Mouse (Mus musculus) CH12.LX (cell line): ENCODE measurements around the gene Cxadr. TPM values are rescaled to one million over a fixed set of nuclear protein-coding genes. Genes with fewer than 3 reads are reported as not detected.

ENCODE experiments used
- DNase-seq: peaks from one replicate; pipeline ENCODE4 v3.0.0-alpha.2; 2013; ENCODE audit errors: extremely low read depth
- H3K27ac ChIP-seq: 2 replicates; pipeline ENCODE4 v1.5.1; 2012; ENCODE audit warnings: low read depth, mild to moderate bottlenecking, control low read depth, moderate library complexity; ENCODE audit not compliant: insufficient read depth
- H3K27me3 ChIP-seq: replicated peaks from 2 replicates; pipeline ENCODE3; 2012; ENCODE audit warnings: inconsistent platforms
- H3K36me3 ChIP-seq, 2 experiments: replicated peaks in 1 of 2; 2 replicates each; pipeline versions ENCODE3 to v1.6.1; 2012; ENCODE audit warnings: inconsistent platforms in 1 of 2, low read length in 1 of 2, mild to moderate bottlenecking in 1 of 2, mixed read lengths in 1 of 2, moderate library complexity in 1 of 2; ENCODE audit not compliant: control insufficient read depth in 1 of 2, insufficient read depth in 1 of 2
- H3K4me1 ChIP-seq, 2 experiments: 2 replicates each; pipeline ENCODE4 v1.6.1; 2012; ENCODE audit warnings: inconsistent platforms in 1 of 2, moderate library complexity in 1 of 2; ENCODE audit not compliant: insufficient read depth in 2 of 2, control insufficient read depth in 1 of 2
- H3K4me2 ChIP-seq: 2 replicates; pipeline ENCODE4 v1.6.1; 2012; ENCODE audit warnings: low read depth, mild to moderate bottlenecking, control low read depth; ENCODE audit not compliant: poor library complexity, insufficient read depth, severe bottlenecking
- H3K4me3 ChIP-seq, 3 experiments: fragments of 150-350 bp in 1 of 3; sonication (generic) in 1 of 3; replicated peaks in 1 of 3; 2 replicates each; pipeline versions ENCODE3 to v1.5.1; 2011 to 2012; ENCODE audit warnings: low read depth in 2 of 3, low read length in 2 of 3, mild to moderate bottlenecking in 2 of 3, moderate library complexity in 2 of 3, control low read depth in 1 of 3, improper control_type of control experiment in 1 of 3, inconsistent platforms in 1 of 3, mixed read lengths in 1 of 3; ENCODE audit not compliant: poor library complexity in 1 of 3
- H3K79me2 ChIP-seq: replicated peaks from 2 replicates; pipeline ENCODE4 v1.6.1; 2012; ENCODE audit warnings: mild to moderate bottlenecking, moderate library complexity; ENCODE audit not compliant: control insufficient read depth, poor library complexity, insufficient read depth, severe bottlenecking; ENCODE audit errors: extremely low read depth
- H3K9ac ChIP-seq: 2 replicates; pipeline ENCODE4 v1.6.1; 2012; ENCODE audit warnings: low read depth, mild to moderate bottlenecking, control low read depth, moderate library complexity; ENCODE audit not compliant: insufficient read depth
- H3K9me3 ChIP-seq: replicated peaks from 2 replicates; pipeline ENCODE3; 2012; ENCODE audit warnings: low read length, inconsistent platforms, mixed read lengths
- BHLHE40 ChIP-seq: IDR thresholded peaks from 2 replicates; pipeline ENCODE4 v1.6.1; 2011; ENCODE audit warnings: mild to moderate bottlenecking, low read depth, low read length, improper control_type of control experiment
- CHD2 ChIP-seq: IDR thresholded peaks from 2 replicates; pipeline ENCODE4 v1.6.1; 2011; ENCODE audit warnings: low read length, improper control_type of control experiment
- E2F4 ChIP-seq: IDR thresholded peaks from 2 replicates; pipeline ENCODE4 v1.6.1; 2011; ENCODE audit warnings: low read depth, low read length, improper control_type of control experiment; ENCODE audit not compliant: insufficient replicate concordance
- EP300 ChIP-seq: IDR thresholded peaks from 2 replicates; pipeline ENCODE4 v1.6.1; 2011; ENCODE audit warnings: low read length, improper control_type of control experiment
- ETS1 ChIP-seq: conservative IDR thresholded peaks from 2 replicates; pipeline ENCODE4 v1.6.1; 2012; ENCODE audit warnings: low read depth, mild to moderate bottlenecking, inconsistent platforms, low read length, improper control_type of control experiment, moderate library complexity
- GABPA ChIP-seq: IDR thresholded peaks from 2 replicates; pipeline ENCODE4 v1.6.1; 2012; ENCODE audit warnings: low read depth, low read length, improper control_type of control experiment, inconsistent platforms; ENCODE audit not compliant: insufficient replicate concordance
- HCFC1 ChIP-seq: IDR thresholded peaks from 2 replicates; pipeline ENCODE4 v1.6.1; 2012; ENCODE audit warnings: low read depth, mild to moderate bottlenecking, inconsistent platforms, low read length, improper control_type of control experiment
- JUN ChIP-seq: IDR thresholded peaks from 2 replicates; pipeline ENCODE4 v1.6.1; 2011; ENCODE audit warnings: low read depth, mild to moderate bottlenecking, low read length, improper control_type of control experiment, moderate library complexity; ENCODE audit not compliant: insufficient read depth
- JUND ChIP-seq: conservative IDR thresholded peaks from 2 replicates; pipeline ENCODE4 v1.6.1; 2011; ENCODE audit warnings: low read depth, low read length, improper control_type of control experiment
- KAT2A ChIP-seq: IDR thresholded peaks from 2 replicates; pipeline ENCODE4 v1.6.1; 2012; ENCODE audit warnings: low read length, improper control_type of control experiment, inconsistent platforms; ENCODE audit not compliant: insufficient replicate concordance
- MAFK ChIP-seq: IDR thresholded peaks from 2 replicates; pipeline ENCODE4 v1.6.1; 2011; ENCODE audit warnings: low read length, improper control_type of control experiment; ENCODE audit not compliant: insufficient replicate concordance
- MAX ChIP-seq: IDR thresholded peaks from 2 replicates; pipeline ENCODE4 v1.6.1; 2011; ENCODE audit warnings: low read length, improper control_type of control experiment
- MAZ ChIP-seq: IDR thresholded peaks from 2 replicates; pipeline ENCODE4 v1.6.1; 2012; ENCODE audit warnings: low read depth, mild to moderate bottlenecking, inconsistent platforms, low read length, improper control_type of control experiment, moderate library complexity
- MEF2A ChIP-seq: IDR thresholded peaks from 2 replicates; pipeline ENCODE4 v1.6.1; 2014; ENCODE audit warnings: low read depth, mild to moderate bottlenecking, inconsistent platforms, low read length, improper control_type of control experiment, borderline replicate concordance
- MXI1 ChIP-seq: IDR thresholded peaks from 2 replicates; pipeline ENCODE4 v1.6.1; 2011; ENCODE audit warnings: mild to moderate bottlenecking, low read depth, low read length, improper control_type of control experiment
- MYC ChIP-seq: IDR thresholded peaks from 2 replicates; pipeline ENCODE4 v1.6.1; 2011; ENCODE audit warnings: low read depth, mild to moderate bottlenecking, improper control_type of control experiment, low read length
- NELFE ChIP-seq: IDR thresholded peaks from 2 replicates; pipeline ENCODE4 v1.6.1; 2011; ENCODE audit warnings: low read depth, low read length, improper control_type of control experiment
- NRF1 ChIP-seq: IDR thresholded peaks from 2 replicates; pipeline ENCODE4 v1.6.1; 2014; ENCODE audit warnings: low read depth, mild to moderate bottlenecking, inconsistent platforms, low read length, improper control_type of control experiment, moderate library complexity
- POLR2A ChIP-seq: IDR thresholded peaks from 2 replicates; pipeline ENCODE4 v1.6.1; 2011; ENCODE audit warnings: low read depth, mild to moderate bottlenecking, improper control_type of control experiment, low read length
- POLR2AphosphoS2 ChIP-seq: IDR thresholded peaks from 2 replicates; pipeline ENCODE4 v1.6.1; 2011; ENCODE audit warnings: low read depth, low read length, improper control_type of control experiment
- RCOR1 ChIP-seq: conservative IDR thresholded peaks from 2 replicates; pipeline ENCODE4 v1.6.1; 2012; ENCODE audit warnings: low read depth, mild to moderate bottlenecking, inconsistent platforms, low read length, improper control_type of control experiment
- SIN3A ChIP-seq: IDR thresholded peaks from 2 replicates; pipeline ENCODE4 v1.6.1; 2012; ENCODE audit warnings: low read length, improper control_type of control experiment, inconsistent platforms
- TBP ChIP-seq: conservative IDR thresholded peaks from 2 replicates; pipeline ENCODE4 v1.6.1; 2011; ENCODE audit warnings: low read depth, low read length, improper control_type of control experiment
- TCF12 ChIP-seq: IDR thresholded peaks from 2 replicates; pipeline ENCODE4 v1.6.1; 2014; ENCODE audit warnings: low read depth, mild to moderate bottlenecking, inconsistent platforms, low read length, improper control_type of control experiment
- UBTF ChIP-seq: IDR thresholded peaks from 2 replicates; pipeline ENCODE4 v1.6.1; 2012; ENCODE audit warnings: low read depth, mild to moderate bottlenecking, inconsistent platforms, low read length, improper control_type of control experiment, moderate library complexity
- USF1 ChIP-seq: IDR thresholded peaks from 2 replicates; pipeline ENCODE4 v1.6.1; 2014; ENCODE audit warnings: low read depth, mild to moderate bottlenecking, inconsistent platforms, low read length, improper control_type of control experiment
- USF2 ChIP-seq: conservative IDR thresholded peaks from 2 replicates; pipeline ENCODE4 v1.6.1; 2011; ENCODE audit warnings: low read depth, low read length, improper control_type of control experiment
- ZC3H11A ChIP-seq: IDR thresholded peaks from 2 replicates; pipeline ENCODE4 v1.6.1; 2012; ENCODE audit warnings: low read depth, mild to moderate bottlenecking, inconsistent platforms, low read length, improper control_type of control experiment
- ZKSCAN1 ChIP-seq: IDR thresholded peaks from 2 replicates; pipeline ENCODE4 v1.6.1; 2012; ENCODE audit warnings: low read depth, inconsistent platforms, low read length, improper control_type of control experiment, borderline replicate concordance
- ZMIZ1 ChIP-seq: IDR thresholded peaks from 2 replicates; pipeline ENCODE4 v1.6.1; 2012; ENCODE audit warnings: low read depth, mild to moderate bottlenecking, inconsistent platforms, low read length, improper control_type of control experiment
- ZNF384 ChIP-seq: IDR thresholded peaks from 2 replicates; pipeline ENCODE4 v1.6.1; 2012; ENCODE audit warnings: low read depth, low read length, improper control_type of control experiment, inconsistent platforms
- dilution Hi-C: fragments of 300-500 bp; cut with MboI; formaldehyde crosslinking; loops from 2 replicates; pipeline ENCODE4 v1.14.3; 2020; ENCODE audit warnings: low sequenced_read_pairs; ENCODE audit not compliant: extremely low pct_unique_long_range_greater_than_20kb, extremely low pct_ligation_motif_present
- in situ Hi-C: fragments of 300-500 bp; cut with MboI; formaldehyde crosslinking; loops from 3 replicates; pipeline ENCODE4 v1.14.3; 2019; ENCODE audit warnings: low sequenced_read_pairs, low pct_ligation_motif_present, low pct_unique_long_range_greater_than_20kb, mixed read lengths
- polyA plus RNA-seq: library from polyadenylated mRNA; unstranded; fragments of >175 nt; gene quantifications from 2 replicates; pipeline ENCODE4 v1.2.1, GENCODE M21; 2012; ENCODE audit warnings: low read depth; ENCODE audit not compliant: insufficient read length
- total RNA-seq, 2 experiments: library from RNA; depleted of rRNA; stranded (reverse); fragments of 300-350 nt in 1 of 2; fragments of >200 nt in 1 of 2; gene quantifications; 2 replicates each; pipeline ENCODE4 v1.2.3; 2012 to 2014

Gene Cxadr
- total and polyA plus RNA-seq, 3 experiments: 0.76 TPM; not detected in 2

- no peak for TF ChIP-seq MYC
Measured at GRCm38 (mm10) chr16:78375222-78375621, 73.9 kb downstream of the Cxadr start (continued).

- Histone ChIP-seq H3K79me2 (peaks cover 46% of the 10 kb centered on the region), H3K27me3 (peaks cover 2% of the 10 kb centered on the region)
- dilution Hi-C loops: no loop called here
- no peak for TF ChIP-seq E2F4
- TF ChIP-seq USF1: no peak
- no peak for TF ChIP-seq RCOR1
- TF ChIP-seq MAX: no peak; the same call in 1 of the 2 replicates
- 0 out of 2 replicates have a peak, but pooled peaks have one; percentile 5 for TF ChIP-seq POLR2AphosphoS2
- TF ChIP-seq TBP: no peak
- TF ChIP-seq POLR2A: peak; percentile 58; the same call in 1 of the 2 replicates
- no peak for TF ChIP-seq ZKSCAN1
- TF ChIP-seq NELFE: no peak
- peak; percentile 42; the same call in 1 of the 2 replicates for TF ChIP-seq TCF12
- peak; percentile 26; the same call in 1 of the 2 replicates for TF ChIP-seq CHD2
- TF ChIP-seq MXI1: peak; percentile 53
- 0 out of 2 replicates have a peak, but pooled peaks have one; percentile 10 for TF ChIP-seq MAZ
- peak; percentile 64 for TF ChIP-seq JUND
- TF ChIP-seq MEF2A: no peak; the same call in 1 of the 2 replicates
- no peak for TF ChIP-seq GABPA
- TF ChIP-seq ZMIZ1: no peak
- peak; percentile 33 for TF ChIP-seq ETS1
- peak; percentile 50; the same call in 1 of the 2 replicates for TF ChIP-seq JUN
- no peak for TF ChIP-seq NRF1
- no peak for TF ChIP-seq USF2
- TF ChIP-seq SIN3A: no peak; the same call in 1 of the 2 replicates
- TF ChIP-seq MYC: 0 out of 2 replicates have a peak, but pooled peaks have one; percentile 42
- peak; percentile 87; the same call in 1 of the 2 replicates for TF ChIP-seq UBTF
- TF ChIP-seq ZNF384: no peak
- peak; percentile 47 for TF ChIP-seq BHLHE40
- 0 out of 2 replicates have a peak, but pooled peaks have one; percentile 21 for TF ChIP-seq EP300
- TF ChIP-seq ZC3H11A: no peak
- peak; percentile 6; the same call in 1 of the 2 replicates for TF ChIP-seq HCFC1
- TF ChIP-seq MAFK: no peak
- no peak for TF ChIP-seq KAT2A
- TF ChIP-seq, all 38 proteins: peak for 14
- in situ Hi-C loops: no loop called here
- H3K4me1 ChIP-seq: peaks cover 2 to 35% of the 10 kb centered on the region in 2 experiments; a peak in 3 of 4 replicates
- no peaks in the 10 kb centered on the region for H3K9me3 ChIP-seq
- peak overlapping the region; percentile 87 for H3K27ac ChIP-seq
- H3K9ac ChIP-seq: peak overlapping the region; percentile 88
- H3K36me3 ChIP-seq: peaks cover 11 to 20% of the 10 kb centered on the region in 2 experiments
- peak; percentile 89 for DNase-seq
- H3K4me2 ChIP-seq: peak overlapping the region; percentile 98
- peak overlapping the region; percentile 59 to 99 (median 99) for H3K4me3 ChIP-seq
Measured at GRCm38 (mm10) chr16:78375821-78376691, 74.8 kb downstream of the Cxadr start.
